Mouse (Mus musculus) ES-Bruce4 (cell line): ENCODE measurements around the gene Tradd. TPM values are rescaled to one million over a fixed set of nuclear protein-coding genes. Genes with fewer than 3 reads are reported as not detected.
"Not testable (repeated sequence)": the region's sequence is repeated elsewhere in the genome, so short reads cannot be mapped to it uniquely, and the experiment has no call there.

ENCODE experiments used
- H3K27ac ChIP-seq: 2 replicates; pipeline ENCODE4 v1.5.1; 2012; ENCODE audit warnings: low read length, inconsistent platforms; ENCODE audit not compliant: insufficient read depth
- H3K27me3 ChIP-seq: 2 replicates; pipeline ENCODE4 v1.6.1; 2012; ENCODE audit warnings: mild to moderate bottlenecking, low read length, inconsistent platforms; ENCODE audit not compliant: control insufficient read depth, poor library complexity, insufficient read depth, severe bottlenecking
- H3K36me3 ChIP-seq: 2 replicates; pipeline ENCODE4 v1.6.1; 2012; ENCODE audit warnings: inconsistent platforms, mild to moderate bottlenecking, low read length, moderate library complexity; ENCODE audit not compliant: control insufficient read depth, poor library complexity, insufficient read depth, severe bottlenecking
- H3K4me1 ChIP-seq: one replicate; pipeline ENCODE4 v1.8.1; 2011; ENCODE audit warnings: low read length; ENCODE audit not compliant: control insufficient read depth, insufficient read depth
- H3K4me3 ChIP-seq: 2 replicates; pipeline ENCODE4 v1.5.1; 2011; ENCODE audit warnings: low read depth, mild to moderate bottlenecking, low read length
- H3K9ac ChIP-seq: 2 replicates; pipeline ENCODE4 v1.6.1; 2012; ENCODE audit warnings: low read depth, mild to moderate bottlenecking, inconsistent platforms; ENCODE audit not compliant: poor library complexity, severe bottlenecking
- H3K9me3 ChIP-seq: replicated peaks from 2 replicates; pipeline ENCODE4 v1.6.1; 2012; ENCODE audit warnings: mild to moderate bottlenecking, low read length, inconsistent platforms; ENCODE audit not compliant: control insufficient read depth, poor library complexity, insufficient read depth, severe bottlenecking
- CTCF ChIP-seq: IDR thresholded peaks from one replicate; pipeline ENCODE4 v1.8.1; 2011; ENCODE audit warnings: low read depth, low read length
- EP300 ChIP-seq: IDR thresholded peaks from 2 replicates; pipeline ENCODE4 v1.6.1; 2011; ENCODE audit warnings: low read depth, low read length; ENCODE audit not compliant: insufficient read depth
- POLR2A ChIP-seq: IDR thresholded peaks from one replicate; pipeline ENCODE4 v1.8.1; 2011; ENCODE audit warnings: low read length; ENCODE audit not compliant: insufficient read depth
- polyA plus RNA-seq: library from polyadenylated mRNA; stranded (reverse); fragments of >200 nt; gene quantifications from 2 replicates; pipeline ENCODE4 v1.2.4, GENCODE M21; 2011; ENCODE audit warnings: low read depth; ENCODE audit not compliant: missing spikeins, insufficient read depth, insufficient read length

The Tradd gene
- polyA plus RNA-seq, 1 experiment, result 4.7 TPM

DNA sequence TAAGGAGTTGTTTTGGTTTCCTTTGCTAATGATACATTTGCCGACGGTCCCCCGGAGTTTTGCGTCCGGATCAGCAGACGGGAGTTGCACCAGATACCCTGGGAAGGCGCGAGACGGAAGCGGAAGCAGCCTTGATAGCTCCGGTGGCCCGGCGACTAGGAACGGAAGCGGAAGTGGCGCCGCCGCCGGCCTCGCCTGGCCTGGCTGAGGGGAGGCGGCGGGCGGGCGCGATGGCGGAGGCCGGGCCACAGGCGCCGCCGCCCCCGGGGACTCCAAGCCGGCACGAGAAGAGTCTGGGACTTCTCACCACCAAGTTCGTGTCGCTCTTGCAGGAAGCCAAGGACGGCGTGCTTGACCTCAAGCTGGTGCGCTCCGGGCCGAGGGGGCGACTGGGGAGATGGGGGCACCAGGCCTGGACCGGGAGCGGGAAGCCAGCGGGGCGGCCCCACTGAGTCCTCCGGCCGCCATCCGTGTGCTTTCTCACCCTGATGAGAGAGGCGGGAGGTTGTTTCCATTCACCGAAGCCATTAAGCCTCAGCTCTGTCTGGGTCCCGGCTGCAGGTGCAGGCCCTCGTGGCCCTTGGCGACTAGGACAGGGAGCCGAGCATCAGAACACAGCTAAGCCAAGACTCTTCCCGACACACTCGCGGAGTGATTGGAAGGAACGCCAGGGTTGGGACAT is 33.2 kb upstream of the Tradd start, which contains the start of gene E2f4:
Gene E2f4 (plus strand): TSS at position 153 of the 682 bp plus-strand sequence.
- Histone ChIP-seq H3K4me3 (peak within 1 kb of the TSS; percentile 97), H3K36me3 (peaks cover 36% of the 10 kb centered on the region), H3K4me1 (peaks cover 6% of the 10 kb centered on the region), H3K9ac (peak within 1 kb of the TSS; percentile 94), H3K9me3 (no peaks in the 10 kb centered on the region), H3K27ac (peak within 1 kb of the TSS; percentile 21), H3K27me3 (no peaks in the 10 kb centered on the region)
- TF ChIP-seq POLR2A, result no peak
- no peak for TF ChIP-seq CTCF
- no peak for TF ChIP-seq EP300

DNA sequence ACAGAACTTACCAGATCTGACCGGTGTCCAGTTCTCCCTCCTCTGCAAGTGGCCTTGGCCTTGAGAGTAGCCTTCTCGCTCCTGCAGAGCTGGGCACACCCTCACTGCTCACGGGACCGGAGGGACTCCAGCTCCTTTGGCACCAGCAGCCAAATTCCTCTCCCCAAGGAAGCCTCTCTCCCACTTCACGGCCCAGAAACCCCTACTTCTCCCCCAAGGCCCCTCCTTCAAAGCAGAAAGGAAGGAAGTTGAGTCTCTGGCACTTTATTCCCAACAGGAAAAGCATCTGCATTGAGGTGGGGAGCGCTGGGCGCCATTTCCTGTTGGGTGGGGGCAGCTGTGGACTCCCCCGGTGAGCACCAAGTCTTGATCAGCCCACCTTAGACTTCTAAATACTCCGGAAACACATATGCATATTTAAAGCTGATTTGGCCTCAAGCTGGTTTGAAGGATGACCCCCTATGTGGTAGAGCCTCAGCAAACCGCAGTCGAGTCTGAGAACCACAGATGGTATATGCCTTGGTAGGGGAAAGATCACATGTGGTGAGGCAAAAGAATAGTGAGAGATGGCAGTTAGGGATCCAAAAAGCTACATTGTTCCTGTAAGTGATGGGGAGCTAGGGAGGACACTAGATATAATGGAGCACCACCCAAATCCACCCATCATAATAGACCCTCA is 31.6 kb upstream of the Tradd start, which contains the start of gene Exoc3l:
Gene Exoc3l (minus strand): TSS at position 207 of the 679 bp plus-strand sequence.
- Histone ChIP-seq H3K4me1 (peaks cover 6% of the 10 kb centered on the region), H3K9ac (peak within 1 kb of the TSS; percentile 94), H3K36me3 (peaks cover 22% of the 10 kb centered on the region), H3K4me3 (peak within 1 kb of the TSS; percentile 37), H3K27me3 (no peaks in the 10 kb centered on the region), H3K9me3 (no peaks in the 10 kb centered on the region), H3K27ac (peak within 1 kb of the TSS; percentile 21; the same call in 1 of the 2 replicates)
- TF ChIP-seq CTCF (no peak), EP300 (no peak), POLR2A (no peak)

DNA sequence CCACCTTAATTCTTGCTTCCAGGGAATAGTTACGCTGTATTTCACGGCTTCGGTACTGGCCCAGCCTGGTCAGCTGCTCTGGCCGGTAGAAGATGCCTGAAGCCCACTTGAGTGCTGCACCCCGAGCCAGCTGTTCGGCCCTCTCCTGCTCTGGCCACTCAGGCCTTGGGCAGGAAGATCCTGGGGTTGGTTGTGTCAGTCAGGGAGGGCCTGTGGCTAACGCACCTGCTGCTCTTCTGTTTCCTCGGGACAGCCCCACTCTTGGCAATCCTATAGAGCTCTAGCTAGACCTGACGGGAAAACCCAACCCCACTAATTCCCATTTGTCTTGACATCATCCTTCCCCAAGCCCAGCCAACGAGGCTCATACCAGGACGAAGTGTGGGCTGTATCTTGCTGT is 30.8 kb upstream of the Tradd start:
- H3K9ac ChIP-seq, result peak overlapping the region; percentile 34

DNA sequence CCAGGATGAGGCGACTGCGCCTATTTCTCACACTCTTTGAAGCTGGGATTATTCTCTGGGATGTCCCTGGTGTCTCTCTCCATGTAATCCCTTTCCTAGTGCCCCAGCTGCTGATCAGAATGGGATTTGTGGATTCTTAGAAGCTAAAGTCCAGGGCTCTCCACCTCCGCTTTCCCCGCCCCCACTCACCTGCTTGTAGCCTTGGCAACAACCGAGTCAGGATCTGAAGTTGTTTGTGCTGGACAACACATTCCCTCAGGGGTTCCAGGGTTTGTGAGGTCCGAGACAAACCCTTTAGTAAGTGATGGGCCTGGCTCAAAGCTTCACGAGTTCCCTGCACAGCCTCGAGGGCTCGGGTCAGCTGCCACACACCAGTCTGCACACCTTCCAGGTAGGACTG is 30.4 kb upstream of the Tradd start:
- Histone ChIP-seq H3K36me3 (peaks cover 9% of the 10 kb centered on the region), H3K9me3 (no peaks in the 10 kb centered on the region), H3K4me3 (peak overlapping the region; percentile 37; the same call in 1 of the 2 replicates), H3K9ac (no peak overlapping the region), H3K4me1 (peaks cover 6% of the 10 kb centered on the region), H3K27ac (no peak overlapping the region), H3K27me3 (no peaks in the 10 kb centered on the region)
- no peak for TF ChIP-seq POLR2A
- no peak for TF ChIP-seq CTCF
- TF ChIP-seq EP300, result no peak

More for the DNA sequence above, 30.8 kb upstream of the Tradd start:
- Histone ChIP-seq H3K27me3 (no peaks in the 10 kb centered on the region), H3K9me3 (no peaks in the 10 kb centered on the region), H3K36me3 (peaks cover 14% of the 10 kb centered on the region), H3K4me3 (peak overlapping the region; percentile 37), H3K4me1 (peaks cover 6% of the 10 kb centered on the region), H3K27ac (peak overlapping the region; percentile 7; the same call in 1 of the 2 replicates)
- no peak for TF ChIP-seq EP300
- TF ChIP-seq POLR2A, result no peak
- TF ChIP-seq CTCF, result no peak

DNA sequence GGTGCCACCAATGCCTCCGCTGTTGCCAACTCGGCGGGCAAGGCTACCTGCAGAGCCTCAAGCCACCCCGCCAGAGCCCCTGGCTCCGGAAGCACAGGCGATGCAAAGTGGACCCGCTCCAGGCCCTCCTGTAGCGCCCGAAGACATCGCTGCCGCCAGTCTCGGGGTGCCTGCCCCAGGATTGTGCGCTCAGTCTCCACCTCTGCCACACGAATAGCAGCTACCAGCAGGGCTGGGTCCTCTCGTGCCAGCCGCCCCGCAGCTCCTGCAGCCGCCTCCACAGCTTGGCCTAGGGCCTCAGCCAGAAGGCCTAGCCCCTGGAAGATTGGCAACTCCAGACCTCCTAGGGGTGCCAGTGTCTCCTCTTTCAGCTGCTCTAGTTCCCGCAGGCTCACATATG is 29.0 kb upstream of the Tradd start:
- H3K9ac ChIP-seq, result peak overlapping the region; percentile 45
- no peaks in the 10 kb centered on the region for H3K36me3 ChIP-seq
- H3K9me3 ChIP-seq, result no peaks in the 10 kb centered on the region
- no peaks in the 10 kb centered on the region for H3K27me3 ChIP-seq
- no peak overlapping the region for H3K27ac ChIP-seq
- no peak for TF ChIP-seq EP300
- peaks cover 4% of the 10 kb centered on the region for H3K4me1 ChIP-seq
- peak overlapping the region; percentile 38 for H3K4me3 ChIP-seq

DNA sequence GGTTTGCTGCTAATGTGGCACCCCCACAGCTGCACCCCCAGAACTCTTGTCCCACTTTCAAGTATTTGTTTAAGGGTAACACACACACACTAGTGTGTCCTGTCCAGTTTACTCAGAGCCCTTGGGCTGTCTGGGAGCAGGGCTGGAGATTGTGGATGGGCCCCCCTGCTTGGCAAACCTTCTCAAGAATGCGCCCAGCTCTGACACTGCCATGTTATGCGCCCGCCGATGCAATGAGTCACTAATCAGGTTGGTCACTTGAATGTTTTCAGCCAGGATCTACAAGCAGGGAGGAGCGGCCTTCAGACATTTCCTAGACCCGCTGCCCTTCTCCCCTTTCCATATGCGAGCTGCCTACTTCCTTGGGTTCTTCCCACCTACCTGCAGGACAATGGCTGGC is 28.1 kb upstream of the Tradd start:
- no peaks in the 10 kb centered on the region for H3K36me3 ChIP-seq
- peaks cover 4% of the 10 kb centered on the region for H3K4me1 ChIP-seq
- TF ChIP-seq CTCF, result no peak
- TF ChIP-seq EP300, result no peak
- no peak for TF ChIP-seq POLR2A
- no peaks in the 10 kb centered on the region for H3K9me3 ChIP-seq
- peak overlapping the region; percentile 45 for H3K9ac ChIP-seq
- peak overlapping the region; percentile 38 for H3K4me3 ChIP-seq
- H3K27me3 ChIP-seq, result no peaks in the 10 kb centered on the region
- H3K27ac ChIP-seq, result no peak overlapping the region

DNA sequence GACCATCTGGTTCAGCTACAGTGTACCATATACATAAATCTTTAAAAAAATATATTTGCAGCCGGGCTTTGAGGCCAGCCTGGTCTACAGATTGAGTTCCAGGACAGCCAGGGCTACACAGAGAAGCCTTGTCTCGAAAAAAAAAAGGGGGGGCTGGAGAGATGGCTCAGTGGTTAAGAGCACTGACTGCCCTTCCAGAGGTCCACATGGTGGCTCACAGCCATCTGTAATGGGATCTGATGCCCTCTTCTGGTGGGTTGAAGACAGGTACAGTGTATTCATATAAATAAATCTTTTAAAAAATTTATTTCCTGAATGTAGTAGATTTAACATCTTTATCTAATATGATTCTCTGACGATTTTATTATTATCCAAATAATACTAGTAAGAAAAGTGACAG is 27.4 kb upstream of the Tradd start:
- H3K9ac ChIP-seq, H3K27me3 ChIP-seq, H3K27ac ChIP-seq, H3K4me1 ChIP-seq, H3K36me3 ChIP-seq, H3K4me3 ChIP-seq, H3K9me3 ChIP-seq: not testable (repeated sequence)

DNA sequence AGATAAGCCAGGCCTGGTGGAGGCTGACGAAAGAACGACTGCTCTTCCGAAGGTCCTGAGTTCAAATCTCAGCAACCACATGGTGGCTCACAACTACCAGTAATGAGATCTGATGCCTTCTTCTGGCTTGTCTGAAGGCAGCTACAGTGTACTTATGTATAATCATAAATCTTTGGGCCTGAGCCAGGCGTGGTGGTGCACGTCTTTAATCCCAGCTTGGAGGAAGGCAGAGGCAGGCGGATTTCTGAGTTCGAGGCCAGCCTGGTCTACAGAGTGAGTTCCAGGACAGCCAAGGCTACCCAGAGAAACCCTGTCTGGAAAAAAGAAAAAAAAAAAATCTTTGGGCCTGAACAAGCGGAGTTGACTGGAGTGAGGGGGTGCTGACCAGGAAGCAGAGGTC is 27.0 kb upstream of the Tradd start:
- not testable (repeated sequence) for H3K27me3 ChIP-seq, H3K9ac ChIP-seq, H3K27ac ChIP-seq, H3K4me3 ChIP-seq, H3K9me3 ChIP-seq, H3K4me1 ChIP-seq, H3K36me3 ChIP-seq
